Mouse (Mus musculus) lung, postnatal 36 days (tissue): ENCODE results near the gene Crygs.

Experiments
- DNase-seq: peaks from one replicate; pipeline ENCODE4 v3.0.0; 2022; ENCODE audit warnings: mixed read lengths

The Crygs gene

GRCm38 (mm10) chr16:22811477-22811876 is at the start of gene Crygs:
Gene Crygs (minus strand): TSS chr16:22811577.
- DNase-seq: no peak

DNA sequence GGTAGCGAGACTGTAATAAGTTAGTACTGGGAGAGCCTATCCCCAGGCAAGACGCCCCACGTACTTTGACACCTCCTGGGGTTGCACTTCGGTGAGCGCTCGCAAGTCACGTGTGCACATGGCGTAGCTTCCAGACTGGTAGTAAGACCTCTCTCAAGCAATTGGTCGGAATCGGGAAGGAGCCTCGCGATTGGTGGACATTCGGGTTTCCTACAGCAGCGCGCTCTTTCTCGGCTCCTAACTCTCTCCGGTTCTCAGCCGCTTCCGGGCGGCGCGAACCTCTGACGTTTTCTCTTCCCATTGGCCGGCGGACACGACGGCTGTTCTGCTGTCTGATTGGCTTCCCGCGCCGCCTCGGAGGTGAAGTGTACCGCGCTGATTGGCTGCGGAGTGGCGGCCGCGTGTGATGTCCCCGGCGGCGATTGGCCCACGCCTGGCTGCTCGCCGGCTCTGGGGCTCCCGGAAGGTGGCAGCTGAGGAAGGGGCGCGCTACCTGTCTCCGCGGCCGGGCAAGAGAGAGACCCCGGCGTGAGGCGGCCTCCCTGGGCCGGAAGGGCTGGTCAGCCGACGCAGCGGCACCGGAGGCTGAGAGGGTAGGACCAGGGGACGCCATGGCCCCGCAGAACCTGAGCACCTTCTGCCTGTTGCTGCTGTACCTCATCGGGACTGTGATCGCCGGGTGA is 46.2 kb upstream of the Crygs start, which contains the start of the genes Tbccd1 and Dnajb11:
Gene Tbccd1 (minus strand): TSS at position 239 of the 683 bp plus-strand sequence.
Gene Dnajb11 (plus strand): TSS at position 415 of the 683 bp plus-strand sequence.
- DNase-seq: peak; percentile 99

DNA sequence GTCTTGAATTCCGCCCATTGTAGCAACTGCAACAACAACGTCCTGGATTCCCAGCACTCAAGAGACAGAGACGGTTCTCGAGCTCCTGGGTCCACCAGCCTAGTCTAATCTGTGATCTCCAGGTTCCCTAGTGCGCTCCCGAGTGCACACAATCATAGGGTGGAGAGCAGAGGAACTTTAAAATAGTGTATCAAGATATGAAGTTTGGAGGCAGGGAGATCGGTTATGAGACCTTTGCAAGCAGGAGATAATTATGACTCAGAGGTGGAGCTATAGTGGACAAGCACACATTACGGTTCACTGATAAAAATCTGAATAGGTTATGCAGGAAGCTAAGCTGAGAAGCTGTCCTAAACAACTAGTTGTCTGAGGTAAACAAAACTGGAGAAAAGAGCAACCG is 45.4 kb upstream of the Crygs start:
- no peak for DNase-seq

DNA sequence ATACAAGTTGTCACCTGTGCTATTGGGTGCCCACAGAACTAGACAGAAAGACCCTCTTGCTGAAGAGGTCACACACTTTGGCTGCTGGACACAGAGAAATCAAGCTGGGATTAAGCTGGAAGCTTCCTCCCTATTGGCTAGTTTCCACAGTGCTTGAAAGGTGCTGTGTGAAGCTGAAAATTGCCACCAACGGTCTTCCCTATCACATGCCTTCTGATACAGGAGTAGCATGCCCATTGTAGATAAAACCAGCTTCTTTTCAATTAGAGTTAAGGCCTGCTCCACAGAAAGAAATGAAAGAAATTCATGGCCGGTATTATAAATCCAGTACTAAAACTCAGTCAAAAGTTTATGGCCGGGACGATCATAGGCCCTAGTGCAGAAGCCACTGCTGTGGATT is 41.3 kb upstream of the Crygs start:
- DNase-seq: no peak

GRCm38 (mm10) chr16:22848331-22848730 is 37.0 kb upstream of the Crygs start:
- no peak for DNase-seq

GRCm38 (mm10) chr16:22847686-22848085 is 36.3 kb upstream of the Crygs start:
- no peak for DNase-seq

GRCm38 (mm10) chr16:22845481-22845880 is 34.1 kb upstream of the Crygs start:
- no peak for DNase-seq

GRCm38 (mm10) chr16:22844834-22845233 is 33.5 kb upstream of the Crygs start:
- no peak for DNase-seq

DNA sequence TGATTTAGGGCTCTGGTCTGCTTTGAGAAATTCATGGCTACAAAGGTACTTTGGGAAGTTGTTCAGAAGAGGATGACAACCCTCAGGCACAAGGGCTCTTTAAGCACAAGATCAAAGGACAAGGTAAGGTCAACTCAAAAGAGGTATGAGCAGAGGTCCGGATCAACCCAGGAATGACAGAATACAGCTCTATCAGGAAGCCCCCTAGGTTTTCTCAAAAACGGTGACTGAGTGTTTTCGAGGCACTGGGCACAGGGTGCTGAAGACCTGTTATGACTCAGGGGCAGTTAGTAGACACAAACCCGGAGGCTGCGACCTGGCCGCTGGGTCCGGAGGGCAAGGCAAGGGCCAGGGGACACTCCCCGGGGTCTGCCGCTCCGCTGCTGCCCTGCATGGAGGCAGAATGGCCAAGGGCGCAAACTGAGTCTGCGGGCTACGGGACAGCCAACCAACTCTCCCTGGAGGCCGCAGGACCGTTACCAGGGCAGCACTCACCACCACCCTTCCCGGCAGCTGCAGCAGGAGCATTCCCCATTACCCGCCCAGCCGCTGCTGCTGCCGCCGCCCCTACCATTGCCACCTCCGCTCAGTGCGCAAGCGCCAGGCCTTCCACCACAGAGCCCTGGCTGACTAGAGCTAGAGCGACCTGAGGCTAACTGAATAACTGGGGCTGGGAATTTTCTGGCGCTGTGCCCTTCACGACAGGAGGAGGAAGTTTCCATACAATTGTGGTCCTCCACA is 32.9 kb upstream of the Crygs start:
- DNase-seq: peak; percentile 84

DNA sequence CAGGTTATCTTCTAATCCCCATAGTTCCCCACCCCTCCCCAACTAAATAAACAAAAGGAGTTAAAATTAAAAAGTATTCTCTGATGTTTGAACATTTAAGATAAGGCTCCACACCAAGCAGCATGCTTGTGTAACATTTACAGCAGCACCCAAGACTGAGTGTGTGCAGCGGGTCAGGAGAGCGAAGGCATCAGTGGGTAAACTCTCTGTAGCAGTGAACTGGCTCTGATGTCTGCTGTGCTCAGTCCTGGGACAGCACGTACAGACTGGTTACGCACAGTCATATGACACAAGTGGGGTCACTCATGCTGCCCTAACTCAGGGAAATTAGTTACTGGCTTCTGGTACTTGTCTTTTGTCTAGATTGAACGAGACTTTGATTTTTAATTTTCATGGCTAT is 31.5 kb upstream of the Crygs start:
- no peak for DNase-seq

DNA sequence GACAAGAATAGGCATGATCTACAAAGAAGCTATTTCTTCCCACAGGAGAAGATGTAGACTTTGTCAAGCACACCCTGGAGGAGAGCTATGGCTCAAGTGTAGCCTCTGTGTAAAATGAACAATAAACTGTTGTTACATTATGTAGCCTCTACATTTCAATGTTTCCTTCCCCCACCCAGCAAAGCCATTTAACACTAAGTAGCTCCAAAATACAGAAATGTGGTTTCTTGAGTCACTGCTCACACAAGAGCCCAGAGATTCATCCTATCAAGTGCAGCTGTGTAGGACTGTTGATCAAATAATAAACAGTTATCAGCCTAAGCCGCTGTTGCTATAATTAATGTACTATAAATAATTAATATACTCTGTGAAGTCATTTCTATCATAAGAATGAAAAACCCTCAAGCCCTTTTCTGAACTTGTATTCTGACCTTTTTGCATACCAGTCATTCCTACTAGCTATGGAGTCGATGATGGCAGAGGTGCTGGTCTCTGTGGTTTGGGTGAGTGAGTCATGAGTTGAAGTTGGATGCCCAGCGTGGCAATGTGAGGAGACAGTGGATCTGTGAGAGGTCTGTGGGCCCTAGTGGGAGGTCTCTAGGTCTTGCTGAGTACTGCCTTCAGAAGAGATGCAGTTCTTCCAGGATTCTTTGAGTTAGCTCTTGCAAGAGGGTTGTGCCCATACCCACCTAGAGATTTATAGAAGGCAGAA is 27.9 kb upstream of the Crygs start:
- no peak for DNase-seq

DNA sequence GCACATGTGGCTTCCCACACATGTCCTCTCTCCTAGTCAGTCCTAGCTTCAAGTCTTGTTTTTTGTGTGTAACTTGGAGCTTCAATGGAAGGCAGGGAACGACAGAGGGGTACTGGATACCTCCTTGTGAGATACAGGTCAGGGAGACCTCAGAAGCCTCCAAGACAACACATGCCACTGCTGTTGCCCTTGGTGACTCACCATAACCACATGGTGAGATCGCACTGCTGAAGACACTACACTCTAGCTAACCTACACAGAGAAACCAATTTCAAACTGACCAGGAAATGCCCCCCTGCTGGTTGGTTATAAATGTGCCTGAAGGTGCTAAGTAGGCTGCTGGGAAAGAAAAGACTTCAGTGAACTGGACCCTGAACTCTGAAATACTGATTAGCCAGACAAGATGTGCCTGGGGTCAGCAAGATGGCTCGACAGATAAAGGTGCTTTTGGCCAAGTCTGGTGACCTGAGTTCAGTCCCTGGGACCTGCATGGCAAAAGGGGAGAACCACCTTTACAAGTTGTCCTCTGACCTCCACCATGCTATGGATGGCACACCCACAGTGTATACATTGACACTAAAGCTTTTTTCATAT is 21.7 kb upstream of the Crygs start:
- DNase-seq: no peak

- DNase-seq: no peak
These were observed 9.4 kb upstream of the Crygs start for GRCm38 (mm10) chr16:22820731-22821130.

DNA sequence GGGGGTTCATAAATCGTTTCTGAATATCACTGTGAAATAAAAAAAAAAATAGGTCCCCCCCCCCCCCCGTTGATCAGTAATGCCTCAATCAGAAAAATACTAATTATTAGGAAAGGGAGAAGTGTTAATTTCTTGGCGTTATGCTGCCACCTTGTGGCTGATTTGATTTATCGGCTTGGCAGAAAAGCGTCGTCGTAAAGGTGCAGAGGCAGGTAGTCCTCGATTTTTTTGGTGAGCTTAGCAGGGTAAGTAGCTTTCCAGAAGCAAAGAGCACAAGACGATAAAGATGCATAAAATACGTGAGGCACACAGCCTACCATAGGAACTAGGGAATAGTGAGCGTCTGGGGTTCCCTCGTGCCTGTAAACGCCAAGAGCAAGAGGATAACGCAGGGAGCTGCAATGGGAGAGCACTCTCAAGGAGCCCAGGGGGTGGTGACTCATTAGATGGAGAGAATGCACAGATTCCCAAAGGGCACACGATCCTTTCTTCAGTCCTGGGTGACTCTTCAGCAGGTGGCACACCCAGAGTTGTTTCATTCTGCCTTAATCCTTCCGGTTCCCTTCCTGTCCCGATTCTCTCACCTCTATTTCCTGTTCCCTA is 3.8 kb downstream of the Crygs start:
- DNase-seq: peak; percentile 78

GRCm38 (mm10) chr16:22802786-22803185 is 8.6 kb downstream of the Crygs start:
- DNase-seq: no peak

DNA sequence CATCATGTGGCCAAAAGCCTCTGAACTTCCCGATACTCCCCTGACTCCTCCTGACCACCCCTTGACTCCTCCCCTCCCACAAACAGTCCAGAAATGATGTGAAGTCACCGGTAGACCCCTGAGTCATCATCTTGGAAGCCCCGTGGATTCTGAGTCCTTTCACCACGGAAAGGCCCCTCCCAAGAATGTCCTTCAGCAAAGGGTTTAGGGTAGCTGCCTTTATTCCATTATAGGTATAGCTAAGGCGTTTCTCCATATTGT is 10.6 kb downstream of the Crygs start:
- no peak for DNase-seq

GRCm38 (mm10) chr16:22800026-22800848 is 11.1 kb downstream of the Crygs start:
- DNase-seq: no peak

- DNase-seq: peak; percentile 20
These were observed 12.9 kb downstream of the Crygs start for GRCm38 (mm10) chr16:22798520-22798919.

DNA sequence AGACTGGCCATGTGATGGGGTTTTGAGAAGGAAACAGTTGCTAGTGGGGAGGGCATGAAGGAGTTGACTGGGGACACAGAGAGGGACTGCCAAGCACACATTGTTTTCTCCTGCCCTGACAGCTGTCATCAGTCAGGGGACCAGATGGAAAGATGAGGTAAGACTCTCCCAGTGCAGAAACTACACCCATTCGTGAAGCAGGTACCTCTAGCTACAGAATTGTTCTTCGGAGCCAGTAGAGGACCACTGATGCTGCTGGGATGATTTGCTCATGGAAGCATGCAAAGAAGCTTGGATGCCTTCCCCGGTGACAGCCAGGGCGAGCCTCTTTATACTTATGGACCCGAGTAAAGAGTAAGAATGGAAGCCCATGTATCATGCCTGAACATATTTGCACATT is 13.9 kb downstream of the Crygs start:
- no peak for DNase-seq

- no peak for DNase-seq
These were observed 15.9 kb downstream of the Crygs start for GRCm38 (mm10) chr16:22795497-22795896.

- DNase-seq: no peak
These were observed 20.1 kb downstream of the Crygs start for GRCm38 (mm10) chr16:22791235-22791634.

DNA sequence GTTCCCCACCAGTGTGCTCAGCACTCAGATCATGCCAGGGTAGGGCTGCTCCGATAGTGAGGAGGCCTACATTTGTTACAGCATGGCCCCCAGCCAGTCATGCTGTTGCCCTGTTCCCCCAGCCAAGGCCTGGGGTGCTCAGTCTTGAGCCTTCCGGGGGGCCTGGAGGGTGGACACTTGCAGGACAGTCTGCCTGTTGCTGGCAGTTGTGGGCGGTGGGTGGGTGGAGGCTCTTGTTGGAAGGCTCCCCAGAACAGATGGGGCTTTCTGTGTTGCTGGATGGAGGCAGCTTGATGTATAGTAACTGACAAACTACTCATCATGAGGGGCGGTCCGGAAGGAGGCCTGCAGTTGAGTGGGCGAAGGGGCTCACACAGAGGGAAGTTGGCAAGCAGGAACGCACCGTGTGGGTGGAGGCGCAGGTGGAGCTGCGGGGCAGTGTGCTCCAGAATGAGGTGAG is 21.4 kb downstream of the Crygs start:
- no peak for DNase-seq
